Mouse (Mus musculus) hindbrain, embryonic 10.5 days (tissue): ENCODE results near the gene Rapgef2. TPM values are rescaled to one million over a fixed set of nuclear protein-coding genes. Genes with fewer than 3 reads are reported as not detected.

Source experiments
- DNase-seq: peaks from one replicate; pipeline ENCODE4 v3.0.0-alpha.2; 2017; ENCODE audit warnings: low spot score
- H3K27ac ChIP-seq: fragments of 300-500 bp; sonication (generic); 2 replicates; pipeline ENCODE4 v1.5.1; 2016; ENCODE audit warnings: mild to moderate bottlenecking, moderate library complexity
- H3K27me3 ChIP-seq: fragments of 300-500 bp; sonication (generic); 2 replicates; pipeline ENCODE4 v1.6.1; 2016; ENCODE audit warnings: mild to moderate bottlenecking; ENCODE audit not compliant: poor library complexity, insufficient read depth, severe bottlenecking
- H3K36me3 ChIP-seq: fragments of 300-500 bp; sonication (generic); 2 replicates; pipeline ENCODE4 v1.6.1; 2016; ENCODE audit warnings: mild to moderate bottlenecking, moderate library complexity
- H3K4me1 ChIP-seq: fragments of 300-500 bp; sonication (generic); replicated peaks from 2 replicates; pipeline ENCODE4 v1.6.1; 2016; ENCODE audit warnings: mild to moderate bottlenecking
- H3K4me3 ChIP-seq: fragments of 300-500 bp; sonication (generic); 2 replicates; pipeline ENCODE4 v1.5.1; 2016; ENCODE audit warnings: mild to moderate bottlenecking, moderate library complexity
- H3K9me3 ChIP-seq: fragments of 300-500 bp; sonication (generic); 2 replicates; pipeline ENCODE4 v1.6.1; 2016; ENCODE audit warnings: mild to moderate bottlenecking, moderate library complexity
- WGBS: fragments of 180-500 bp; shearing (Covaris S2); methylation state at CpG from one replicate; pipeline ENCODE4 v1.1.7; 2016; 5-methylcytosine and 5-hydroxymethylcytosine counted together
- polyA plus RNA-seq: library from polyadenylated mRNA; unstranded; fragments of >200 nt; fragmentation: Nextera tagmentation; extraction: Ambion mirVana; gene quantifications from 2 replicates; pipeline ENCODE4 v1.2.1, GENCODE M21; 2016

Rapgef2 gene
- polyA plus RNA-seq, 1 experiment from 2014 or later: 5.2 TPM

- Histone ChIP-seq H3K27ac (no peak overlapping the region), H3K4me3 (no peak overlapping the region), H3K9me3 (no peaks in the 10 kb centered on the region), H3K36me3 (no peaks in the 10 kb centered on the region), H3K27me3 (no peaks in the 10 kb centered on the region), H3K4me1 (peaks cover 35% of the 10 kb centered on the region)
- 80% methylated on average over 12 of the region's 12 CpGs for WGBS
- no peak for DNase-seq
Observed at GRCm38 (mm10) chr3:79270980-79271555, 15.2 kb downstream of the Rapgef2 start.

GRCm38 (mm10) chr3:79269872-79270271 lies 16.4 kb downstream of the Rapgef2 start:
- Histone ChIP-seq H3K36me3 (no peaks in the 10 kb centered on the region), H3K27ac (no peak overlapping the region), H3K27me3 (no peaks in the 10 kb centered on the region), H3K4me1 (peaks cover 27% of the 10 kb centered on the region), H3K9me3 (no peaks in the 10 kb centered on the region), H3K4me3 (no peak overlapping the region)
- WGBS: 89% methylated on average over 8 of the region's 8 CpGs
- DNase-seq: no peak

GRCm38 (mm10) chr3:79266976-79267375 lies 19.3 kb downstream of the Rapgef2 start:
- no peaks in the 10 kb centered on the region for H3K9me3 ChIP-seq
- peaks cover 15% of the 10 kb centered on the region; the same call in 1 of the 2 replicates for H3K4me1 ChIP-seq
- WGBS: 86% methylated on average over 6 of the region's 6 CpGs
- H3K36me3 ChIP-seq: no peaks in the 10 kb centered on the region
- no peak for DNase-seq
- H3K27ac ChIP-seq: no peak overlapping the region
- no peaks in the 10 kb centered on the region for H3K27me3 ChIP-seq
- no peak overlapping the region for H3K4me3 ChIP-seq

GRCm38 (mm10) chr3:79261816-79262316 lies 24.5 kb downstream of the Rapgef2 start:
- Histone ChIP-seq H3K36me3 (no peaks in the 10 kb centered on the region), H3K27ac (no peak overlapping the region), H3K27me3 (no peaks in the 10 kb centered on the region), H3K9me3 (0 out of 2 replicates have a peak, but pooled peaks cover 3% of the 10 kb centered on the region), H3K4me3 (no peak overlapping the region), H3K4me1 (0 out of 2 replicates have a peak, but pooled peaks cover 8% of the 10 kb centered on the region)
- WGBS: 68% methylated on average over 6 of the region's 6 CpGs
- peak; percentile 20 for DNase-seq

GRCm38 (mm10) chr3:79254023-79254422 lies 32.3 kb downstream of the Rapgef2 start:
- Histone ChIP-seq H3K4me1 (peaks cover 9% of the 10 kb centered on the region; the same call in 1 of the 2 replicates), H3K27me3 (no peaks in the 10 kb centered on the region), H3K36me3 (peaks cover 6% of the 10 kb centered on the region; the same call in 1 of the 2 replicates), H3K9me3 (0 out of 2 replicates have a peak, but pooled peaks cover 8% of the 10 kb centered on the region), H3K4me3 (no peak overlapping the region), H3K27ac (no peak overlapping the region)
- WGBS: 85% methylated on average over 3 of the region's 3 CpGs
- no peak for DNase-seq

DNA sequence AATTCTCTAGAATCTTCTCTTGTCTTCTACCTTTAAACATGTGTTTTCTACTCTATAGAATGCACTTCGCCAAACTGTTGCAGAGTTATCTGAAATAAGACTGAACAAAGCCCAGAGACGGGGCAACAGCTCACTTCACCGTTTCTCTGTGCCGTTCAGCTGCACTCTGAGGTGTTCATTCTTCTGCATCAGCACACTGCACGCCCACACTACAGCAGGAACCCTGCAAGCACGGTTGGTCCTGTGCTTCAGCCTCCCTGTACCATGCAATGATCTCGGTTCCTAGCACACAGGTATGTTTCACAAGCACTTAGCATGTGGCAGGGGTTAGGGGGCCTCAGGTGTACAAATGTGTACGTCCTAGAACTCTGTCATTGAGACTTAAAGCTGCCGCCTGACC lies 32.9 kb downstream of the Rapgef2 start:
- no peak for DNase-seq
- Histone ChIP-seq H3K27ac (no peak overlapping the region), H3K9me3 (0 out of 2 replicates have a peak, but pooled peaks cover 8% of the 10 kb centered on the region), H3K4me3 (no peak overlapping the region), H3K4me1 (peaks cover 9% of the 10 kb centered on the region; the same call in 1 of the 2 replicates), H3K36me3 (peaks cover 6% of the 10 kb centered on the region; the same call in 1 of the 2 replicates), H3K27me3 (no peaks in the 10 kb centered on the region)
- 77% methylated on average over 9 of the region's 9 CpGs for WGBS

DNA sequence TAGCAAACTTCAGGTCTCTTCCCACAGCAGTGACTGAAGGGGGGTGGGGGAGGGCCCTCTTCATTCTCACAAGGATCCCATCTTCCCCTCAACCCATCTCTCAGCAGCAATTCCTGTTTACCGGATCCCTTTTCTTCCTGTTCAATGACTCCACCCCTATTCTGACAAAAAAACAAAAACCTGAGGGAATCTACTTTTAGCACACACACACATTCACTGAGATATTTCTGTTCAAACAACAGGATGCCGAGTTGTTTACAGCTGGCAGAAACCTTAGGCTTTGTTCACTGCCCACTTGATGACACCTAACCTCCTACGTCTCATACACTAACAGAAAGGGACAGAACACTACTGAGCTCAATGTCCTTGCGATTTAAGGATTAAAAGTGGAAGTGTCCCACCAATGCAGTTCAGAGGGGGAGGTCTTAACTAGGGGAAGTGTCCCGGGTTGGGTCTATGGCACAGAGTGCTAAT lies 33.4 kb downstream of the Rapgef2 start:
- peaks cover 12% of the 10 kb centered on the region; the same call in 1 of the 2 replicates for H3K4me1 ChIP-seq
- WGBS: 50% methylated on average over 5 of the region's 5 CpGs
- no peaks in the 10 kb centered on the region for H3K27me3 ChIP-seq
- H3K9me3 ChIP-seq: 0 out of 2 replicates have a peak, but pooled peaks cover 8% of the 10 kb centered on the region
- no peak for DNase-seq
- no peak overlapping the region for H3K27ac ChIP-seq
- H3K4me3 ChIP-seq: no peak overlapping the region
- H3K36me3 ChIP-seq: peaks cover 6% of the 10 kb centered on the region; the same call in 1 of the 2 replicates

- Histone ChIP-seq H3K27me3 (no peaks in the 10 kb centered on the region), H3K4me3 (no peak overlapping the region), H3K36me3 (peaks cover 6% of the 10 kb centered on the region; the same call in 1 of the 2 replicates), H3K4me1 (peaks cover 17% of the 10 kb centered on the region), H3K27ac (no peak overlapping the region), H3K9me3 (0 out of 2 replicates have a peak, but pooled peaks cover 6% of the 10 kb centered on the region)
- WGBS: 90% methylated on average over 1 of the region's 1 CpGs
- DNase-seq: no peak
Observed at GRCm38 (mm10) chr3:79249955-79250354, 36.4 kb downstream of the Rapgef2 start.

DNA sequence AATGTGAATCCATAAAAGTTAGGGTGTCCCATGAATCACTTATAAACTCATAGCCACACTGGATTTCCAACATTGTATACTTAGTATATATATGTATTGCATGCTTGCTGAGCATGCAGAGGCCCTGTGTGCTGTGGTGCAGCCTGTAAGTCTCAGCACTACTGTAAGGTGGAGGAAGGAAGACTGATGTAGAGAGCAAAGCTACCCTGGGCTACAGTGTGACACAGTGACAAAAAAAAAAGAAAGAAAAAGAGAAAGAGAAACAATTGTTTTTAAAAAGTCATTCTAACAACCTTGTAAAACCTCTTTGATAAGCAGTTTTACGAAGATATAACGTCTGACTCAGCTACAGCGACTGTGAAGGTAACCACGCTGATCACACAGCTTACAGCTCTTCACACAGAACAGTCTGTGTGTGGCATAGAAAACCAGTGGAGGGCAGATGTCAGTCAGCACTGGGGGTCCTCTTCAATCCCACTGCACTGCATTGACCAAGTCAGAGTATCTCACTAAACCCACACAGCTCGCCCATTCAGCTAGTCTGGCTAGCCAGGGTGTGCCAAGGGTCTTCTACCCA lies 37.6 kb downstream of the Rapgef2 start:
- H3K4me3 ChIP-seq: no peak overlapping the region
- H3K36me3 ChIP-seq: peaks cover 6% of the 10 kb centered on the region; the same call in 1 of the 2 replicates
- no peak overlapping the region for H3K27ac ChIP-seq
- H3K9me3 ChIP-seq: 0 out of 2 replicates have a peak, but pooled peaks cover 6% of the 10 kb centered on the region
- H3K27me3 ChIP-seq: no peaks in the 10 kb centered on the region
- WGBS: 87% methylated on average over 5 of the region's 5 CpGs
- DNase-seq: no peak
- H3K4me1 ChIP-seq: peaks cover 22% of the 10 kb centered on the region

DNA sequence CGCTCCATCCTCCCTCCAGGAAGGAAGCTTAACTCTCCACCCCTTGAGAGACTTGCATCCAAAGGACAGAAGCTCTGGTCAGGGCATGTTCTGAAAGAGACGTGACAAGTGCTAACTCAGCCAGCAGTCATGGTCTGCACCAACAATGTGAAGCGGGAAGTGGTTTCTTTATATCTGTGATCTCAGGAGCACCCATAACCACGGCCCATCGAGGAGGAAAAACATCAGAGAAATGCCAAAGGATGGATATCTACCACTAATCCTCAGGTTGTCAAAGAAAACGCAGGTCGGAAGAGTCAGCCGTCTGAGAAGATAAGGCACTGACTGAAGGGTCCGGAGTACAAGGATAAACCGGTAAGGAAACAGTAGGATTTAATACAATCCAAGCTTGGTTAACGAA lies 38.1 kb downstream of the Rapgef2 start:
- 90% methylated on average over 11 of the region's 11 CpGs for WGBS
- Histone ChIP-seq H3K27me3 (no peaks in the 10 kb centered on the region), H3K9me3 (0 out of 2 replicates have a peak, but pooled peaks cover 6% of the 10 kb centered on the region), H3K27ac (no peak overlapping the region), H3K4me3 (no peak overlapping the region), H3K4me1 (peaks cover 24% of the 10 kb centered on the region), H3K36me3 (peaks cover 6% of the 10 kb centered on the region; the same call in 1 of the 2 replicates)
- DNase-seq: no peak

DNA sequence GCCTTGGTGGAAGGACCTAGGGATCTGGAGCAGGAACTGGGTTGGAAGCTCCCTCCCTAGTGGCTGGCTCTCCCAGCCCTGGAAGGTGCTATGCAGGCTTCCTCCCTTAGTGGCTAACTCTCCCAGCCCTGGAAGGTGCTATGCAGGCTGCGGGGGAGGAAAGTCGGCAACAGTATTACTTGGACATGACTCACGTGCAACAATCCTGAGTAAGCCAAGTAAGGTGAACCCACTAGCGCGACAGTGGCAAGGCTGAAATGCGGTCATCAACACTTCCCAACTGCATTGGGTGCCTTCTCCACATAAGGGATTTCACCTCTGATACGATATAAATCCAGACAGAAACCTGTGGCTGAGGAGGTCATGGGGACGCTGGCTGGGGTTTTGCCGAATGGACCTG lies 42.0 kb downstream of the Rapgef2 start:
- 80% methylated on average over 9 of the region's 9 CpGs for WGBS
- DNase-seq: no peak

GRCm38 (mm10) chr3:79242922-79243705 lies 43.2 kb downstream of the Rapgef2 start:
- H3K36me3 ChIP-seq: no peaks in the 10 kb centered on the region
- H3K27ac ChIP-seq: no peak overlapping the region
- 67% methylated on average over 12 of the region's 12 CpGs for WGBS
- no peaks in the 10 kb centered on the region for H3K9me3 ChIP-seq
- no peaks in the 10 kb centered on the region for H3K27me3 ChIP-seq
- no peak for DNase-seq
- H3K4me3 ChIP-seq: no peak overlapping the region
- H3K4me1 ChIP-seq: peaks cover 28% of the 10 kb centered on the region; the same call in 1 of the 2 replicates

More for the DNA sequence above, 42.0 kb downstream of the Rapgef2 start:
- Histone ChIP-seq H3K4me1 (peaks cover 22% of the 10 kb centered on the region; the same call in 1 of the 2 replicates), H3K27me3 (no peaks in the 10 kb centered on the region), H3K36me3 (no peaks in the 10 kb centered on the region), H3K27ac (no peak overlapping the region), H3K4me3 (no peak overlapping the region), H3K9me3 (no peaks in the 10 kb centered on the region)
